Mouse (Mus musculus) urinary bladder, postnatal 10 days (tissue): ENCODE results near the gene S100a3.

ENCODE experiments used
- DNase-seq: peaks from one replicate; pipeline ENCODE4 v3.0.0; 2022; ENCODE audit warnings: low spot score

Gene S100a3

GRCm38 (mm10) chr3:90626266-90627021 is 66.1 kb downstream of the S100a3 start:
- no peak for DNase-seq

GRCm38 (mm10) chr3:90627366-90627765 is 67.0 kb downstream of the S100a3 start:
- DNase-seq = no peak

GRCm38 (mm10) chr3:90627807-90628206 is 67.4 kb downstream of the S100a3 start:
- no peak for DNase-seq

DNA sequence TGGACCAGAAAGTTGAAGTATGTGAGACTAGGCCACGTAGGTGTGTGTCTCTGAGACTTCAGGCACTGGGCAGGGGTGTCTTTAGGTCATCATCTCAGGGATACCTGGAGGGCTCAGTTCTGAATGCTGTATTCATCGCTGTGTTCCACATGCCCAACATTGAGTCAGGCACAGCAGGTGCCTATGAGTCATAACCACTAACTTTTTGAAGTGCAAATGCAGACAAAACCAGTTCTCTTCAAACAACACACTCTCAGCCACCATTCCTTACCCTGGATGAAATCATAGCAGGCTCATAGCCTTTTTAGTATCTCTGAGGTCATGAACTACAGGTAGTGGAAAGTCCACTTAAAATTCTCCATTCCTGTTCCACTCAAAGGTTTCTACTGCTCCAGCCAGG is 68.9 kb downstream of the S100a3 start:
- no peak for DNase-seq

DNA sequence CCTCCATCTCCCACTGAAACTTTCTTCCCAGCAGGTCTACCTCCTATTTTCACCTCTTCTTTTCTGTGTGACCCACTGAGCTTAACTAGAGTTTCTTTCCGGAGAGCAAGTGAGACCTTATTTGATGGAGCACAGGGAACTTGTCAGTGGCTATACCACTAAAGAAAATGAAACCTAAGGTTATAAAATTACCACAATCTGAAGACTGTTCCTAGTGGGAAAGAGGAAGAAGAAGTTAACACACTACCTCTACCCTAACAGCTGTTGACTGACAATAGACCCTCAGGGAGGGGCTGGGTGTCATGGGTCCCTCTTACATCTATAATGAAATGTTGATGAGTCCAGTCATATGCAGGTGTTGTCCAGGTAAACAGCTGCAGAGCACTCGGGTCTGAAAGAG is 71.6 kb downstream of the S100a3 start:
- DNase-seq = no peak

DNA sequence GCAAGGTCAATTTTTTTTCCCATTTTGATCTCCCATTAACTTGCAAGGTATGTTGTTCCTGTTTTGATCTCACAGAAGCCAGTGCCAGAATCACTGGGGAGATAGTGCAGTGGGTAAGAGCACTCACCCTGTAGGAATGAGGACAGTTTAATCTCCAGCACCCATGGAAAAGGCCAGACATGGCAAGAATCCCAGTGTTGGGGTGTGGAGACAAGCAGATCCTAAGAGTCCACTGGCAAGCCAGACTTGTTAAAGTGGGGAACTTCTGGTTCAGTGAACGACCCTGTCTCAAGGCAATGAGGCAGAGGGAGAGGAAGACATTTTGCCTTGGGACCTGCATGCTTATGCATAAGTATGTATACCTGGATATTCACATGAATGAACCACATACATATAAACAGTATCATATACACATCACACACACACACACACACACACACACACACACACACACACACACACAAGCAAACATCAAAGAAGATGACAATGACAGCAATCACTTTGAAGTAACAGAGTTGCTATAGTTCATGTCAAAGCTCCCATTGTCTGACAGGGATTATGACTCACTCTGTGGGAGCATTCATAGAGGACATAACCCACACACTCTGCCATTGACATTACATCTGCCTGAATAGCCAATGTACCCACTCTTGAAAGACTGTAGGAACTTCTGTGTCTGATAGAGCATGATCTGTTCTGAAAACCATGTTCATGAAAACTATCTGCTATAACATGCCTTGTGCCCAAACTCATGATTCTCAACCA is 78.3 kb downstream of the S100a3 start:
- no peak for DNase-seq

DNA sequence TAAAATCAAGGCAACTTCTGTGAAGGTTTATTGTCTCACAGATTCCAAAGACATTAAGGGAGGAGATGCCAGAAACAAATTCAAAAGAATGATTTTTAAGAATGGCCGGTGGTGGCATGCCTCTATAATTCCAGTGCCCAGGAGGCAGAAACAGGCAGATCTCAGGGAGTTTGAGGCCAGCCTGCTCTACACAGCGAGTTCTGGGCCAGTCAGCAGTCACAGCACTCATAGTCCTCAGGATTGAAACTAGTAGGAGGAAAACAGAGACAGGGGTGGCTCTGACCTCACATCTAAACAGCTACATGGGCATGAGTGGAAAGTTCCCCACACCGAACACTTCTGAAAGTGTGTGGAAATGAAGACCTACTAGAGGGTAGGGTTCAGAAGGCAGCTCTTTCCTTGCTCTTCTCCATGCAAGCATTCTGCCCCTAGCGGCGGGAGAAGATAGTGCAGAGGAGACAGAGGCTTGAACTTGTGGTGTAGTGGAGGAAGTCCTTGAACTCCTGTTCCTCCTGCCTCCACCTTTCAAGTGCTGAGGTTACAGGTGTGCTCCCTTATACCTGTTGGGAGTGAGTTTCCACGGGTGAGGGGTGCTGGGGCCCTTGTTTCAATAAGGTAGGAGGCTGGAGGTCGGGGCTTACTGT is 79.3 kb downstream of the S100a3 start:
- no peak for DNase-seq

- no peak for DNase-seq
Observed at GRCm38 (mm10) chr3:90640981-90641380, 80.6 kb downstream of the S100a3 start.

DNA sequence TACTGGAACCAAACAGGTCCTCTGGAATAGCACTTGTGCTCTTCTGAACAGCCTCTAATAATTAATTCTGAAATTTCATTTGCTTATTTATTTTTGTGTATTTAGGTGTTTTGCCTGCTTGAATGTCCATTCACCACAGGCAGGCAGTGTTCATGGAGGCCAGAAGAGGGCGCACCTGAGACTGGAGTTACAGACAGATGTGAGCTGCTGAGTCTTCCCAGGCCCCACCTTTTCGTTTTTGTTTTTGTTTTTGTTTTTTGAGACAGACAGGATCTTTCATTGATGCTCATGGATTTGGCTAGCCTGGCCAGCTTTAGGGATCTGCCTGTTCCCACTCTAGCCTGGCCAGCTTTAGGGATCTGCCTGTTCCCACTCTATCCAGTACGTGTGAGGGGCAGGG is 83.8 kb downstream of the S100a3 start:
- no peak for DNase-seq

GRCm38 (mm10) chr3:90647291-90647690 is 86.9 kb downstream of the S100a3 start:
- DNase-seq = no peak

DNA sequence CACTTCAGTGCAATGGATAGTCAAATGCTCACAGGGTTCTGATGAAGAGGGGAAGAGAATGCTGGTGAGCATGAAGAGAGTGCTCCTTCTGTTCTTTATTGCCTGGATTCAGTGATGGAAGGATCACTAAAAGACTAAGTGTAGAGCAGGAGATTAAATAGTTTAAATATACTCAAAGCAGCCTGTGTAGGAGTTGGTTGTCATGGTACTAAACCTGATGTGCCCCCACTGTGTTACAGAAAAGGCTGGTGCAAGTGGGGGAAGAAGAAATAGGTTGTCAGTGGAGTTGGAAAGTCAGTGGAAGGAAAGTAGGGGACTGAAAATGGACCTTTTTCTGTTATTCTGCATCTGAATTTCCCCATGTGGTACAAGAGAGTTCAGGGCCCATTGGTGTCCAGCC is 88.6 kb downstream of the S100a3 start:
- no peak for DNase-seq

DNA sequence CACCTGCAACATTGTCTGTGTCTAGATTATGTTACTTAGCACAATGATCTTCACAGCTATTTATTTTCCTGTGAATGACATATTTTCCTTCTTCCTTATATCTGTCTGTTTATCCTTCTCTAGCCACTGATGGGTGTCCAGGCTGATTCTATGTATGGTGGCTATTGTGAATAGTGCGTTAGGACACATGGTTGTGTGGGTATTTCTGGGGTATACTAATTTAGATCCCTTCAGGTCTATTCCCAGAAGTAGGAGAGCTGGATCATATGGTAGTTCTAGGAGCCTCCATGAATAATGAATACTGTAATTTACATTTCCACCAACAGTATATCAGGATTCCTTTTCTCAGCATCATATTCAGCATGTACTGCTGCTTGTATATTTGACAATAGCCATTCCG is 89.5 kb downstream of the S100a3 start:
- DNase-seq = no peak
